Mouse (Mus musculus) brown adipose tissue, adult 24 weeks (tissue): Measurements from ENCODE around the gene Gja10. TPM values are rescaled to one million over a fixed set of nuclear protein-coding genes. Genes with fewer than 3 reads are reported as not detected.

Experiments
- H3K27ac ChIP-seq: fragments of 200-500 bp; replicated peaks from 2 replicates; pipeline ENCODE4 v1.5.1; 2012; ENCODE audit warnings: low read depth, mild to moderate bottlenecking, low read length
- H3K4me1 ChIP-seq: fragments of 200-500 bp; 2 replicates; pipeline ENCODE4 v1.6.1; 2012; ENCODE audit warnings: low read length, mixed read lengths; ENCODE audit not compliant: control insufficient read depth, insufficient read depth, insufficient read length
- H3K4me3 ChIP-seq: fragments of 200-500 bp; 2 replicates; pipeline ENCODE4 v1.5.1; 2012; ENCODE audit warnings: low read depth, mild to moderate bottlenecking, low read length, moderate library complexity; ENCODE audit not compliant: insufficient read depth
- polyA plus RNA-seq: library from polyadenylated mRNA; stranded (reverse); fragments of >200 nt; gene quantifications from 2 replicates; pipeline ENCODE4 v1.2.4, GENCODE M21; 2012; ENCODE audit not compliant: missing spikeins, insufficient read depth, insufficient read length

Gene Gja10
- polyA plus RNA-seq, 1 experiment: not detected

DNA sequence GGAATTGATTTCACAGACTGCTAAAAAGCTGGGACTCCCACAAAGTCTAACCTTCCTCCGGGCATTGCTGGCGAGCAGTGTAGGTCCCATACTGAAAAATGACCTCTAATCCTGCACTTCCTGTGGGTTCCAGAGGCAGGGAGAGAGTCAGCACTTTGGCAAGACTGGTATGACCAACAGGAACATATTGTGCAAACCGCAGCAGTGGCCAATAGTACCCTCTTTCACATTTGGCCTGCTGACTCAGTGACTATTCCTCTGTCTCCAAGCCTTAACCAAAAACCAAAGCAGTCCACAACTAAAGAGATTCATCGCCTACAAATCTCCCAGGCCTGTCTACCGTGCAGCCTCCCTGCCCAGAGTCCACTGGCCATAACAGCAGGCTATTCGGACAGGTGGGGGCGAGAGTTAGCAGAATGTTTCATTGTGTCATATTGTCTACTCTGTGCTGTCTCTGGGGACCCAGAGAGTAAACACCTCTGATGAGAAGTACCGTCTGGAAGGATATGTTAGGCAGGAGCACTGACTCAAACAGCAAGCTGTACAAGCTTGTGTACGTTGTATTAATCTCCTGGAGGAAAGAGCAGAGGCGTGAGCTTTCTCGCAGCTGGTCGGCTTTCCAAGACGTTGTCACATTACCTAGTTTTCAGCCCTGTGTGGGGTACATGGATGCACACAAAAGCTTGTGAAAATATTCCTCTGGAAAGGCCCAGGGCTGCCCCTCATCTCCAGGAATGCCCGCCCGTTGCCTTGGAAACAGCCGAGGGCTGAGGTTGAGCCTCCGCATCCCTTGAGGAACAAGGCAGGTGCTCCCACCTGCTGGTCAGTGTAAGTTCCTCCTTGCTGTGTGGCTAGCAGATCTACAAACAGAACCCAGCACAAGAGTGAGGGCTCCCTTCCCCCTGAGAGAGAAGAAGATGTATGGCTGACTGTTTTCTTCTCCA, 32.3 kb downstream of the Gja10 start:
- Histone ChIP-seq H3K27ac (peak overlapping the region; percentile 31), H3K4me1 (0 out of 2 replicates have a peak, but pooled peaks cover 3% of the 10 kb centered on the region), H3K4me3 (no peak overlapping the region)

DNA sequence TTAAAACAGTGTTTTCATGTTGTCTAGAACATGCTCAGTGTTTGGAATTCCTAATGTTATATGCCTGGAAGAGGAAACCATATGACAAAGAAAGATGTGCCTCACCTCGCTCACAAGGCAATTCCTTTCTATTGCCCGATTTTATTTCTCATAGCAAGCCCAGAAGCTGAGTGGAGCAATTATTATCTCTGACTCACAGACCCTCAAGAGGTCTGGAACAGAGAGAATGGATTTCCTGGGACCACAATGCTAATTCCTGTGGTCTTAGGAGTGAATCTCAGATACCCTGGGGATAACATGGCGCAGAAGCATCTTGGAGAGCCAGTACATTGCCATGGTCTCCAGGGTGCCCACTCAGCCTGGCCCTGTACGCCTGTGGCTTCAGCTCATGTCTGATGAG, 33.5 kb downstream of the Gja10 start:
- H3K4me1 ChIP-seq: 0 out of 2 replicates have a peak, but pooled peaks cover 3% of the 10 kb centered on the region
- no peak overlapping the region for H3K27ac ChIP-seq
- no peak overlapping the region for H3K4me3 ChIP-seq

DNA sequence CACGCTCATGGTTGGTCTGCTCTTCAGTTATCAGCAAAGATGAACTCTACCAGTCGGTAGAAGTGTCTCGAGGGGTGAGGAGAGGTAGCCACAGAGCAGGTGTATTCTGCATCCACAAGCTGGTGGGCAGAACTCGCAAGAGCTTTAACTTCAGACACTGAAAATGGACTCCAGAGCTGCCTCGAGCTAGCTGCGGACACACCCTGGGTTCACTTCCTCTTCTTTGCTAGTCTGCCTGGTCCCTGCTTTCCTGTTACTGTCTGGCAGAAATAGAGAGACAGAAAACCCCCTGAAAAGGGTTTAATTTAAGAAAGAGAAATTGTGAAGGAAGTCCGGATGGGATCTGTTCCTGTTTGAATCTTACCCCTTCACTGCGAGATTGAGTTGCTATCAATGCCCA, 37.6 kb downstream of the Gja10 start:
- Histone ChIP-seq H3K4me3 (no peak overlapping the region), H3K4me1 (peaks cover 3% of the 10 kb centered on the region; the same call in 1 of the 2 replicates), H3K27ac (peak overlapping the region; percentile 37)

DNA sequence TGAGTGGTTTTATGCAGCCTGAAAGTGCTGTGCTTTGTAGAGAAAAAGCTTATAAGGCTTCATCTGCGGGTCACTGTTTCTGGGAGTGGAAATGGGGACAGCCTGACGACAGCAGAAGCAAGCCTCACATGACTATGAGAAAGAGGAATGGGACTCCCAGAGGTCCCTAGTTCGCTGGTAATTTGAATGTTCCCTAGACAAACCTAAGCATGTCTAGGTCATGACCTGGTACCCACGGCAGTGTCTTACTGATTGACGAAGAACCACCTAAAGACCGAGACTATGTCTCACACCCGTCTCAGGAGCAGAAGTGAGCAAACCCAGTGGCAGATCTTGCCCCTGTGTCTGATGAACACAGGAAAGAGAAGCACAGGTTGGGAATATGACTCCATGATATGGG, 38.1 kb downstream of the Gja10 start:
- Histone ChIP-seq H3K4me1 (peaks cover 2% of the 10 kb centered on the region; the same call in 1 of the 2 replicates), H3K27ac (peak overlapping the region; percentile 37), H3K4me3 (no peak overlapping the region)

DNA sequence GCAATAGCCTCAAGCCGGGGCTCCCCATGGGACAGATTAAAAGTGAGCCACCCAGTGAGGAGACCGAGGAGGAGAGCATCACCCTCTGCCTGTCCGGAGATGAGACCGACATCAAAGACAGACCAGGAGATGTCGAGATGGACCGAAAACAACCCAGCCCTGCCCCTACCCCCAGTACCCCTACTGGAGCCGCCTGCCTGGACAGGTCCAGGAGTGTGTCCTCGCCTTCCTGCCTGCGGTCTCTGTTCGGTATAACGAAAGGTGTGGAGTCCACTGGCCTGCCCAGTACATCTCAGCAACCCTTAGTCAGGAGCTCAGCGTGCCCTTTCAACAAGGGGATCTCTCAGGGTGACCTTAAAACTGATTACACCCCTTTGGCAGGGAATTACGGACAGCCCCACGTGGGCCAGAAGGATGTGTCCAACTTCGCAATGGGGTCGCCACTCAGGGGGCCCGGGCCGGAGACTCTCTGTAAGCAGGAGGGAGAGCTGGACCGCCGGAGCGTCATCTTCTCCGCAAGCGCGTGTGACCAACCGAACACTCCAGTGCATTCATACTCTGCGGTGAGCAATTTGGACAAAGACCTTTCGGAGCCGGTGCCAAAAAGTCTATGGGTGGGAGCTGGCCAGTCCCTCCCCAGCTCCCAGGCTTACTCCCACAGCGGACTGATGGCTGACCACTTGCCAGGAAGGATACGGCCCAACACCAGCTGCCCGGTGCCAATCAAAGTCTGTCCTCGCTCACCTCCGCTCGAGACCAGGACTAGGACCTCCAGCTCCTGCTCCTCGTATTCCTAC, 40.0 kb downstream of the Gja10 start:
- H3K27ac ChIP-seq: no peak overlapping the region
- no peak overlapping the region for H3K4me3 ChIP-seq
- no peaks in the 10 kb centered on the region; the same call in 1 of the 2 replicates for H3K4me1 ChIP-seq

DNA sequence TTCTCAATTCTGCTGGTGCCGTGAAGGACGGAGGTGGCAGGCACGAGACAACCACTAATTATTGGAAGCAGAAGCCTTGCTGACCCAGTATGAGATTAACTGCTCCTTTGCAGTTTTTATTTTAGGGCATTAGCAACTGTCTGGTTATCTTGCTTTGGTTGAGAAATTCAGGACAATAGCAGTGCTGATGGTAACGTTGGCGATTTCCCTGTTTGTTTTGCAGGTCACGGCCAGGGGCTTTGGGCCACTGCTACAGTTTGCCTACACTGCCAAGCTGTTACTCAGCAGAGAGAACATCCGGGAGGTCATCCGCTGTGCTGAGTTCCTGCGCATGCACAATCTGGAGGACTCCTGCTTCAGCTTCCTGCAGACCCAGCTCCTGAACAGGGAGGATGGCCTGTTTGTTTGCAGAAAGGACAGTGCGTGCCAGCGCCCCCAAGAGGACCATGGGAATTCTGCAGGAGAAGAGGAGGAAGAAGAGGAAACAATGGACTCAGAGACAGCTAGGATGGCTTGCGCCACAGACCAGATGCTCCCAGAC, 40.9 kb downstream of the Gja10 start:
- Histone ChIP-seq H3K4me3 (no peak overlapping the region), H3K27ac (no peak overlapping the region), H3K4me1 (no peaks in the 10 kb centered on the region; the same call in 1 of the 2 replicates)

DNA sequence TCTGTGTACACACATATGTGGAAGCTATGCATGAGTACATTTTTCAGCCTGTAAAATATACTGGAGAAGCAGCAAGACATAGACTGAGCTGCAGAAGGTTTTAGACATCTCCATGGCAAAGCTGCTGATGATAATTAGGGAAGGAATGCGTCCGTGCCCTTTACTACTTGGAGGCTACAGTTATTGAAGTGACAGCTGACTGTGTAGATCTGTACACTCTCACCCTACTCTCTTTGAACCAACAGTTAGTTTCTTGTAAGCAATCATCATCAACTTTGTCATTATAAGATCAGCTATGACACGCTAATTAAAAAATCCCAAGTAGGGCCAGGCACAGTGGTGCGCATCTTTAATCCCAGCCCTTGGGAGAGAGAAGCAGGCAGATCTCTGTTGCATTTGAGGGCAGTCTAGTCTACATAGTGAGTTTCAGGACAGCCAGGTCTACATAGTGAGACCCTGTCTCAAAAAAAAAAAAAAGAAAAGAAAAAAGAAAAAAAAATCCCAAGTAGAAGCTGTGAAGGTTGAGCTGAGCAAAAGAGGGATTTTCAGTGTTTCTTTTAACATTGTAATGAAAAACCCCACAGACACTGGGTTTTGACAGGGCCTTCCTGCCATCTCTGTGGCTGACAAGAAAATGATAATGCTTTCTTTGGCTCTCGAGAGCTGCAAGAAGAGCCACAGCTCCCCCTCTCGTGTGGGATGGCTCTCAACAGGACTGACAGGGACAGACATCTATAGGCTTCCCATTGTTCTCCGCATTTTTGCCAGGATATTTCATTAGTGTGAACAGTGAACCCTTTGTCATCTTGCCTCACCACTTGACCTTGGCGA, 41.6 kb downstream of the Gja10 start:
- Histone ChIP-seq H3K4me1 (no peaks in the 10 kb centered on the region; the same call in 1 of the 2 replicates), H3K4me3 (no peak overlapping the region), H3K27ac (no peak overlapping the region)

DNA sequence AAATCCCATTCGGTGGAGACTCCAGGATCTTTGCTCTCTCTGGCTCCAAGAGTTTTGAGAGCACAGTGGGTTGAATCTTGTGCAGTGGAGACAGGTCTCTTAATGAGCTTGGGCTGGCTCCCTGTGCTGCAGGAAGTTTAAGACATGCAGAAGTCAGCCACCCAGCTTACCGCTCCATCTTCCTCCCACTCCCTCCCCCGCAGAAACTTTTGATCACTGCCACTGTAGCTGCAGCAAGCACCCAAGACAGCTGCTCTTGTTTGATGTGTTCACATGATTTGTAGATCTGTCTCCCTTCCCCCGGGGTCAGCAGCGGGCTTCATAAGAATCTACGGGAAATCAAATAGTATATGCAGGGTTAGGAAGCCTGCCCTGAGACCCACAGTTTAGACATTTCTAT, 42.3 kb downstream of the Gja10 start:
- Histone ChIP-seq H3K27ac (no peak overlapping the region), H3K4me3 (no peak overlapping the region)

DNA sequence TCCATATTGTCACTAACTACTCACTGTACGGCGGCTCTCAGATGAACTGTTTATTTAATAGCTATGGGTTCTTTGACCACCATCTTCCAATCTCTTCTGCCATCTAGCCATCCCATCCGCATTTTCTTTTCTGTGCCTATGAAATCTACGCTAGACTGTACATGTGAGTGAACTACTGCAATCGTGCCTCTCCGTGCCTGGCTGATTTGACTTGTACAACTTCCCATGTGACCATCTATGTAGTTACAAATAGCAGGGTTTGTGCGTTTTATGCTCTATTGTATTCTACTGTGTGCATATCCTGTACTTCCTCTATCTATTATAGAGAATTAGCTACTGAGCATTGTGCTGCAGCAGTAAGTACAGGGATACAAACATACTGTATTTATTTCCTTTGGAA, 47.1 kb downstream of the Gja10 start:
- Histone ChIP-seq H3K4me3 (no peak overlapping the region), H3K4me1 (no peaks in the 10 kb centered on the region), H3K27ac (no peak overlapping the region)

More for the DNA sequence above, 42.3 kb downstream of the Gja10 start:
- no peaks in the 10 kb centered on the region; the same call in 1 of the 2 replicates for H3K4me1 ChIP-seq

DNA sequence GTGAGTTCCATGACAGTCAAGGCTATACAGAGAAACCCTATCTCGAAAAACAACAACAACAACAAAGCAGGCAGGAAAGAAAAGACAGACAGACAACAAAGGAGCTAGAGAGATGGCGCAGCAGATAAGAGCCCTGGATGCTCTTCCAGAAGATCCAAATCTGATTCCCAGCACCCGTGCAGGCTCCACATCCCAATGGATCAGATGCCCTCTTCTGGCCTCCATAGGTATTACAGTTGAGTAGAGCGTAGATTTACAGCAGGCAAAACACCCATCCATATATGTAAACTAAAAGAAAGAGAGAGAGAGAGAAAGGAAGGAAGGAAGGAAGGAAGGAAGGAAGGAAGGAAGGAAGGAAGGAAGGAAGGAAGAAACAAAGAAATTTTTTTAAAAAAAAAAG, 51.2 kb downstream of the Gja10 start:
- Histone ChIP-seq H3K27ac (no peak overlapping the region), H3K4me1 (no peaks in the 10 kb centered on the region), H3K4me3 (no peak overlapping the region)

DNA sequence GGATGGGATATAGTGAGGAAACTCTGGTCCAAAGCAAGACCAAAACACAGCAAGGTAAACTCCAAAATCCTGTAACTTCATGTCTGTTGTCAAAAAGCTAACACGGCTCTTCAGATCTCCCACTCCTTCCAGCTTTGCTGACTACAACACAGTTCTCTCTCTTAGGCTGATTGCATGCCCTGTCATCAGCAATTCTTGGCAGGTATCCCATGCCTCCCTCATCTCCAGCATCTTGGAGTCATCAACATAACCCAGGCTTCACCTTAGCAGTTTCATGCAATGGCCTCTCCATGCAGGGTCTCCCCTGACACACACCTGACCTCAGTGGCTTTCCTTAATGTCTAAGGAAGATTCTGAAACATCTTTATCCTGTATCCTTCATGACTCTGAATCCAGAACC, 53.4 kb downstream of the Gja10 start:
- no peak overlapping the region for H3K27ac ChIP-seq
- H3K4me1 ChIP-seq: no peaks in the 10 kb centered on the region
- H3K4me3 ChIP-seq: no peak overlapping the region

Other genes with a start within 250 kb of the Gja10 start
- 5.1 and 7.9 TPM in 2 replicates for gene Casp8ap2, start 12.7 kb upstream of the Gja10 start, polyA plus RNA-seq
- gene Mdn1, start 54.4 kb upstream of the Gja10 start, polyA plus RNA-seq: 8.7 and 9.1 TPM in 2 replicates
- 60.1 and 78.8 TPM in 2 replicates for gene Lyrm2, start 197.5 kb upstream of the Gja10 start, polyA plus RNA-seq